Mouse (Mus musculus) erythroblast, adult 5-6 weeks (primary cell): ENCODE measurements at regions not wholly inside any gene's neighbourhood (a gene's known extent, or its start where the extent isn't known, plus 50 kb on each side); places are given as distances from the start of the nearest gene placed in this dataset.

Experiments
- ATAC-seq: replicated peaks from 2 replicates; pipeline ENCODE4 v1.8.0; 2016; ENCODE audit warnings: moderate number of reproducible peaks, mild to moderate bottlenecking, moderate TSS enrichment, inconsistent platforms; ENCODE audit not compliant: poor library complexity, low FRiP score, severe bottlenecking

DNA sequence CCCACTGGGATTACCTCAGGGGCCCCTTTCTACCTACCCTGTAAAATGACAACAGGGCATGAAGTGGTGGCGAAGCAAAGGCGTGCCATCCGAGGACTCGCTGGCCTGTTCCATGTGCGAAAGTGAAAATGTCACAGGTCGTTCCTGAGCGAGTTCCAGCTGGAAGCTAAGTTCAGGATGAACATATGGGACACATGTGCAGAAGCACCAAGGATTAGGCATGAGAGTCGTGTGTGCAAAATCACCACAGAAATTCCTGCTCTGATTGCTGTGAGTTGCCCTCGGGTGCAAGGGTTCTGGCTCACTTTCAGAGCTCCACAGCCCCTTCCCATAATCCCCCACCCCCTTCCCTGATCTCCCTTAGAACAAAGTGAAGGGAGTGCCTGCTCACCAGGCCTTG, 147.6 kb upstream of the Nfe2l3 start:
- ATAC-seq: no peak

GRCm38 (mm10) chr6:51286836-51287235, 145.6 kb upstream of the Nfe2l3 start:
- ATAC-seq: no peak

DNA sequence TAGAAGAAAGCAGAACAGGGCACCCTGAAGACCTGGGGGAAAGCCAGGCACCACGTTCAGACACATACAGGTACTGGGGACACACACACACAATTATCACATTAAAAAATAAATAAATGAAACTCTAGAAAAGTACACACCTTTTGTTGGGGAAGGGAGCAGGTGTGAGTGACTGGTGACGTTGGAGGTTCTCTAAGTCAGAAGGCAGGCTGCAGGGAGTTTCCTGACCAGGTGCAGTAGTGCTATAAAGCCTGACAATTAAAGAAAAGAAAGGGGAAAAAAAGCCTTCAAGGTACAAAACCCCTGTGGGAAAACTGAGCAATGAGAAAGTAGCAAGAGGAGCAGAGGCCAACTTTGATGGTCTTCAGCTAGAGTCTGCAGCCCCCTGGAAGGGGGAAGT, 145.1 kb upstream of the Nfe2l3 start:
- ATAC-seq: no peak

- no peak for ATAC-seq
Observed at GRCm38 (mm10) chr6:51287807-51288206, 144.7 kb upstream of the Nfe2l3 start.

GRCm38 (mm10) chr6:51288306-51289066, 144.0 kb upstream of the Nfe2l3 start:
- no peak for ATAC-seq

DNA sequence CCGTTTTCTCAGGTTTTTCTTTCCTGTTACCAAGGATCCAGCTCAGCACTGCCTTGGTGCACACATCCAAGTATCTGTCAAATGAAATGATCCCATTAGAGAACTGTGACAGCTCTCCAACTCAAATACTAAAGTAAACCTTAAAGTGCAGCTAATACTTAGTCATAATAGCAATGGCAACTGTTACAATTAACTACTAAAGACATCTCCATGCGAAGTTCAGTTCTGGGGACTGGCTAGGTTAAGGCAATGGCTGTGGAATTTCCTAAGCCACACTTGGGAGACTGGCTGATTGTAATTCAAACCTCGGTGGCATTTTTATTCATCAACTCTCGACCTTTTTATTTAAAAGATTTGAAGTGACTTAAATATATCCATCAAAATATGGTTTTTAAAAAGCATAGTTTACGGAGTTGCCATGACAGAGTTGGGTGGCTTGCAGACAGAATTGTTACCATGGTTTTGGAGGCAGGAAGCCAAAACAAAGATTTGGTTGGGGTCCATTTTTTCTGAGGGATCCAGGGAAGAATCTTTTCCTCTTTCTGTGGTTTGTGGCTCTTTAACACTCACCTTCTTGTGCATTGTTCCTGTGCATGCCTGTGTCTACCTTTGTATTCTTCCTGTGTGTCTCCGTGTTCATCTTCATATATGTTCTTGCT, 143.3 kb upstream of the Nfe2l3 start:
- no peak for ATAC-seq

DNA sequence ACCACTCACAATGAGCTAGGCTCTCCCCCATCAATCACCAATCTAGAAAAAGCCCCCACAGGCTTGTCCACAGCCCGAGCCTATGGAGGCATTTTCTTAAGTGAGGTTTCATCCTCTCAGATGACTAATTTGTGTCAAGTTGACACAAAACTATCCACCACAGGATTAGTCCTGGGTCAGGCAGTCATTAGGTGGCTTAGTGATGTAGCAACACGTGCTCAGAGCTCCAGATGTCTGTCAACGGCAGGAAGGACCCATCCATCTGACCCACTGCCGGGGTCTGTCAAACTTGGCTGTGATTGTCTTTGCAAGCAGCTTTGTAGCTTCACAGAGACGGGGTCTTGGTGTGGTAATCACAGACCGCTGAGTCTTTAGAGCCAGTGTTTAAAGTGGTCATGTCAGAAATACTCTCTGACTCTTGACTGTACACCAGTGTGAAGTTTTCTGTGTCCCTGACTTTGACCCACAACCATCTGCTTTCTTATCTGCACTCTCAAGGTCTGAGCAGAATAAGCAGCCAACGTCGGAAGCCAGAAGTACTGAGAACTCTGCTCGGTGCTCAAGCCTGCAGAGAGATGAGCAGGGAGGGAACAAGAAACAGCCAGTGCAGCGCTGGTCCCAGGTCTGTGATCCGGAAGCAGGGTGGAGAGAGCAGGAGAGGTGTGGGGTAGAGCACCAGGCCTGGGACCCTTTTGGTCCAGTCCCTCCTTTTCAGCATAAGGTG, 131.6 kb upstream of the Nfe2l3 start:
- no peak for ATAC-seq

DNA sequence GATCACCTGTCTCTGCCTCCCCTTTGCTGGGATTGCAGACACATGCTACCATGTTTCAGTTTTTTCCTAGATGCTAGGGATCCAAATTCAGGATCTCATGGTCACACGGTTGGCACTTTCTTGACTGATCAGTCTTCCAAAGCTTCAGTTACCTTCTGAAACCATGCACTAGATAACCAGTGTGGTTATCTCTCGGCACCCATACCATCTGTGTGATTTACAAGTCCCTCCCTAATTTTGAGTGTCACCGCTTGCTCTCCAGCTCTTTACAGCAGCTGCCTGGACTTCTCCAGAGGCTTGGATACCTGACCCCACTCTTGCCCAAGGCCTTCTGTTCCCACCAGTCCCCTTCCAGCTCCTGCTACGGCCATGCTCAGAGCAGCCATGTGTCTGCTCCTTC, 130.6 kb upstream of the Nfe2l3 start:
- ATAC-seq: no peak

- no peak for ATAC-seq
Observed at GRCm38 (mm10) chr6:51302240-51302639, 130.2 kb upstream of the Nfe2l3 start.

- ATAC-seq: no peak
Observed at GRCm38 (mm10) chr6:51318341-51318740, 114.1 kb upstream of the Nfe2l3 start.

DNA sequence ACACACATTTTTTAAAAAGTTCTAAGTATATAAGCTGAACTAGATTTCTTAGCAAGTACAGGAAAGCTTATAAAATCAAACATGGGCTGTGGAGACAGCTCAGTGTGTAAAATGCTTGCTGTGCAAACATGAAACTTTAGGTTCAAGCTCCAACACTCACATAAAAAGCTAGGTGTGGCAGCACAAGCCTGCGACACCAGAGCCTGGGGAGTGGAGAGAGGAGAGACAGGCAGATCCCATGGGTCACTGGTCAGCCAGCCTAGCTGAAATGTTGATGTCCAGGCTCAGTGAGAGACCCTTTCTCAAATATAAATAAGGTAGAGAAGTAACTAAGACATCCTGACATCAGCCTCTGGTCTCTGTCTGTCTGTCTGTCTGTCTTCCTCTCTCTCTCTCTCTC, 112.5 kb upstream of the Nfe2l3 start:
- ATAC-seq: no peak

DNA sequence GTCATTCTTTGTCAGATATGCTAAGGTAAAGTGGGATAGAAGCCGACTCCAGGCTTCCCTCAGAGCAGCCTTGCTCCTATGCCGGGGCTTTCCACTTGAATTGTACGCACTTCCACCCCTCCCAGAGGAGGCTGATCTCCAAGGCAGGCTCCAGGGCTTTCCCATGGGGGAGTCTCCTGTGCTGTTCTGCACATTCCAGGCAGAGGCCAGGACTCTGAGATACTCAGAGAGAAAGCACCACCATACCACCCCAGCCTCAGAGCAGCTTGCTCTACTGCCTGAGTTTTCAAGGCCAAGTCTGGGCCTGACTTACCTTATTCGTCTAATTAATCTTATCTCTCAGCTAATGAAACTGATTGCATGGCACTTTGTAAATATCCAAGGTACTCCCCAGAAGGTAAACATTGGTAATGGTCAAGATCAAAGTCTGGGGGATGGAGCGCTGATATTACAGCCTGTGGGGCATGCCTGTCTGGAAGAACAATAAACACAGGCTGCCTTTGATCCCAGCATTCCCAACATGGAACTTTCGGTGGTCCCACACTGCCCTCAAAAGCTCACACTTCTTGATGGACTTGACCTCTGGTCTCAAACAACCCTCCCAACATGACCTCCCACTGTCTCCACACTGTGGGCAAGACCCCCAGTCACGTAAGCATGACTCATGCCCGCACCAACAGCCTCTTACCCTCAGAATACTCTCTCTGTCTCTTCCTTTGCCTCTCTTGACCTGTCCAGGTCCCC, 111.6 kb upstream of the Nfe2l3 start:
- ATAC-seq: no peak

DNA sequence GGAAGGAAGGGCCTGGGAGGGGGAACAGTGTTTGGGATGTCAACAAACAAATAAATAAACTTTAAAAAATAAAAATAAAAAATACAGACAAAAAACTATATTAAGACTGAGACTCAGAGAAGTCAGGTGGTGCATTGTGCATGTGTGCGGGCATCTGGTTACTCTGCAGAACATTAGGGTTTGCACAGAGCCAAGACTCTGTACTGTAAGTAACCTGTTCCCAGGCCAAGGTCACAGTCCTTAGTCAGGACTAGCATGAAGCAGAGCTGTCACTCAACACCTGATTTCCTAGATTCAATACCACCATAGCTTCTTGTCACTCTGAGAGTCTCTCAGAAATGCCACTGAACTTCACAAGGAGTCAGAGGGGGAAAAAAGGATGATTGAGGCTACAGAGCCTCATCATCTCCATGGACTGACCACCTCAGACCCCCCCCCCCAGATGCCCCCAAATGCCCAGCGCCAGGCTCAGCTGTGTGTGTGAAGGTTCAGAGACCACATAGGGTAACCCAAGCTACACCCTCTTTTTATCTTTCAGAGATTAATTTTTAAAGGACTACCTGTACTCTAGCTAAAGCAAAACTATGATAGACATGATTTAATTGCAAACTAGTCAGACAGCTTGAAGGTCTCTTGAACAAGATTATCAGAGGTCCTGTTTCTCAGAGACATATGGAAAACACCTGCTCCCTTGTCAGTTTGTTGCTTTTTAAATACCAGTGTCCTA, 106.2 kb upstream of the Nfe2l3 start:
- no peak for ATAC-seq

- ATAC-seq: no peak
Observed at GRCm38 (mm10) chr6:51329070-51329995, 103.1 kb upstream of the Nfe2l3 start.

GRCm38 (mm10) chr6:51330069-51330706, 102.3 kb upstream of the Nfe2l3 start:
- no peak for ATAC-seq

DNA sequence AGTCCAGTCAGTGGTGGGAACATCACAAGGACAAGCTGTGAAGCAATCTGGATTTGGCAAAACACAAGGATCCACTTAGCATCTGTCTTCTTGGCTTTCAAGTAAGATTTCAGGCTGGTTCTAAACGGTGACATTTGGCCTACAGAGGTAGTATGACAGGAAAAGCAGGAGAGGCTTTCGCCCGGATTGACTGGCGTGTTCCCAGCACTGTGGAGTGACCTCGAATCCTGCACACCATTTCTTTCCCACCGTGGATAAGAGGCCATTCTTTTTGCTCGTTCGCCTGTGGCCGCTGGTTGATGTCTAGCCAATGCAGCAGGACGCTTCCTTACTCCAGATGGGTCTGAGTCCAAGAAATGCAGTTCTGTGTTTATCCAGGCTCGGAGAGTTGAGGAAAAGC, 99.6 kb upstream of the Nfe2l3 start:
- no peak for ATAC-seq

DNA sequence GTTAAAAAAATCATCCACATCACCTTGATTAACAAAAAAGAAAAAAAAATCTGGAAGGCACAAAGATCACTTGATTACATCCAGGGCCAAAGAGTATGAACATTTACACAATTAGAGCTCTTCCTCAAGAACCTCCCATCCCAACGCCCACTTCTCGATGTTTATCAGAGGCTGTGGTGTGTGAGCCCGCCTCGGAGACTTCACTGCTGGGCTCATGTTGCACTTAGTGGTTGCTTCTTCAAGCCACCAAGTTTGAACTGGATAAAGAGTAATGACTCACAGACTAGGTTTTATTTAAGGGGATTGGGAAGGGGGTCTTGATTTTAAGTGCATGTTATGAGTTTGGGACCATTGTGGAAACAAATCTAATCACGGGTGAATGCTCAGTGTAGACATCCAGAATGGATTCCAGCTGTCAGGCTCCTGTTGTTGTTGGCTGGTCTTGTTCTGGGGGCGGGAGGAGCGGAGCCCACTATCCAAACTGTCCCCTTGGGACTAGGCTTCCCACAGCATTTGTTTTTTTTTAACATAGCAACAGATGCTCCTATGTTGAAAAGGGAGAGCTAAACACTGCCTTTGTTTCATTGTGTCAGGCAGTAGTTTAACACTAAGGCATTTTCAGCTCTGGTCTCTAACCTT, 98.6 kb upstream of the Nfe2l3 start:
- ATAC-seq: no peak

- no peak for ATAC-seq
Observed at GRCm38 (mm10) chr6:51335314-51335713, 97.2 kb upstream of the Nfe2l3 start.
